Mouse (Mus musculus): ENCODE results near the gene Tmem213. TPM values are rescaled to one million over a fixed set of nuclear protein-coding genes. Genes with fewer than 3 reads are reported as not detected.

Tmem213 gene
- total RNA-seq, 2 experiments from 2014 or later, result not detected

DNA sequence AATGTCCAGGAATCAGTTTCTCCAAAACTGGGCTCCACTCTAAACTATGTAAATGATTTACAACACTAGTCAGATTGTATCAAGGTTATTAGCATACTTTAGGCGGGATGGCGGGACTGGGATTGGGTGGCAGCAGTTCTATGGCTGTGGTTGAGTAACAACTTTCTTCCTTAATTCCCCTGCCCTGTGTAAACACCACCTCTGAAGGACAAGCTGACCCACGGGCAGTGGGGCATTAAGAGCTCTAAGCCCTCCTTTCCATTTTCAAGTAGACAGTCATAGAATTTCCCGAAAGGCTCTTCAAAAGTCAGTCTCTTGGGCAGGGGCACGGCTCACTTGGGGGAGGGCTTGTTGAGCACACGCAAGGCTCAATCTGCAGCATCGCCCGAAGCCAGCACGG is 1.8 kb downstream of the Tmem213 start:
- ATAC-seq (replicated peaks; ENCODE audit: poor library complexity, severe bottlenecking), result no peak

DNA sequence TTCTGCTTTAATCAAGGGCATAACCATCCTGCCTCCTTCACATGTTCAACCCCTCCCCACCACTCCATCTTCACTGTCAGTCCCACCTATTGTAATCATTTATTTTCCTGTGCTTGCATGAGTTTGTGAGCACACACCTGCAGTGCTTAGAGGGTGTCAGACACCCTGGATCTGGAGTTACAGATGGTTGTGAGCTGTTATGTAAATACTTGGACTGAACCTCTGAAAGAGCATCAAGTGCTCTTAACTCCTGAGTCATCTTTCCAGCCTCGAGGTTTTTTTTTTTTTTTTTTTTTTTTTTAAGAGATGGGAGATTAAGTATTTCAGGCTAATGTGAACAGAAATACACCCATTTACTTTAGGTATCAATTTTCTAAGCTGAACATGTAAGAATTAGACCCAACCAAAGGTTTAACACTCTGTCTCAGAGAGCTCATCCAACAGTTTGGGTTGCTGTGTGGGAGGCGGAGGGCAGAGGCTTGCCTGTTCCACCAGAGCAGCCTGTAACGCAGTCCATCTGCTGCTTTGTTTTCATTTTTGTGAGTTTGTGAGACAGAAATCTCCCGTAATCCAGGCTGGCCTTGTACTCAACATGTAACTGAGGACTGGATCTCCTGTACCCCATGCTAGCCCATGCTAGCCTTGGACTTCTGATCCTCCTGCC is 7.2 kb downstream of the Tmem213 start:
- no peak for ATAC-seq (replicated peaks; ENCODE audit: poor library complexity, severe bottlenecking)

DNA sequence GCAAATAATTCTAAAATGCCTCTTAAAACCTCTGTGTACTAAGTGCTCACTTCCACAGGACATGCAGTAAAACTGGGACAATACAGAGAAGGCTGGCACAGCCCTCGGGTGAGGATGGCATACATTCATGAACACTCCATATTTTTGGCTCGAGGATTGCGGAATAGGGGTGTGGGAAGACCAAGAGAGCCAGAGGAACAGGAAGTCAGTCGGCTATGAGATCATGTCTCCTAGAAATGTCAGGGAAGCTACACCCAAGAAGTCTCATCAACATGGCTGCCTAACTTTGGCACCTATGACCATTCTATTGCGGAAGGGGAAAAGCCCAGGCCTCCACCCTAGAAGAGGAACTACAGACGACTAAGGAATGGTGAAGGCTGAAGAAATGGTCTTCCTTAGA is 9.3 kb downstream of the Tmem213 start:
- ATAC-seq (replicated peaks; ENCODE audit: poor library complexity, severe bottlenecking), result no peak

DNA sequence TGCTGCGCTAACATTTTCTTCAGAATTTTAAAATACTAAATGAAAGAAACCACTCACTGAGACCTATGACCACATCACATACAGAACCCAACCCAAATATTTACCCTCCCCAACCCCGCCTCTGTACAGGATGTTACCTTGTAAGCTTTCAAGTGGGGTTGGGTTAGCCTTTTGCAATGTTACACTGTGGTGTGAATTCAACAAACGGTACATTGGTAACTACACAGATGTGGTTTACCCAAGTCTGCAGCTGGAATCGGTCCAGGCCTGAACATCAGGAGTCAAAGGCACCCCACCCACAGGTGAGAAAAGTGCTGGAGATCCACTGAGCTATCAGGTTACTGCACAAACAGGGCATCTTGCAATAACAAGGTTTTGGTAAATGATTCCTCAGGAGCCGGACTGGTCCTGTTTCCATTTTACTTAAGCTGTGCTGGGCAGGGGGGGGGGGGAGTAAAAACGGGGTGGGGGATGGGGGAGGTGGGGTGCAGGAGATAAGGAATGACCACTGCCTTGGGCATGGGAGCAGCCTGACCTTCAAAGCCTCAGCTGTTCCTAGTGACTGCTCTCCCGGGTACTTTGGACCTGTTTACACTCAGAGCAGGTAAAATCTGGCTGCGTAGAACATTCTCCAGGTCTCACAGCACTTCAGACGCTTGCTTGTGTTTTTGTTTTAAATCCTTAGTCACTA is 11.8 kb downstream of the Tmem213 start:
- no peak for ATAC-seq (replicated peaks; ENCODE audit: poor library complexity, severe bottlenecking)

DNA sequence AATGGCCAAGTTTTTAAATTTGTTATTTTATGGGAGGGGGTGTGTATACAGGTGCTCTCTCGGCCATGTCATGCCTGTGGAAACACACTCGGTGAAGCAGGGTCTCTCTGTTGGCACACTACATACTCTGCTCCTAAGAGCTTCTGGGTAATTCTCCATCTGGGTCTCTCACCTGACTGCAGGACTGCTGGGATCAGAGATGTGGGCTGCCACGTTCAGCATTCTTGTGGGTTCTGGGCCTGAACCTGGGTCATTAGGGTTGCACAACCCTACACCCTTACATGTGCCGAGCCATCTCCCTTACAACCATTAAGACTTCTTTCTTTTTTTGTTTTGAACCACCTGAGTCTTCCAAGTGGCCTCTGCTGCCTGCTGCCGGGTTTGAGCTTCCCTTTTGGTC is 12.8 kb downstream of the Tmem213 start:
- no peak for ATAC-seq (replicated peaks; ENCODE audit: poor library complexity, severe bottlenecking)

DNA sequence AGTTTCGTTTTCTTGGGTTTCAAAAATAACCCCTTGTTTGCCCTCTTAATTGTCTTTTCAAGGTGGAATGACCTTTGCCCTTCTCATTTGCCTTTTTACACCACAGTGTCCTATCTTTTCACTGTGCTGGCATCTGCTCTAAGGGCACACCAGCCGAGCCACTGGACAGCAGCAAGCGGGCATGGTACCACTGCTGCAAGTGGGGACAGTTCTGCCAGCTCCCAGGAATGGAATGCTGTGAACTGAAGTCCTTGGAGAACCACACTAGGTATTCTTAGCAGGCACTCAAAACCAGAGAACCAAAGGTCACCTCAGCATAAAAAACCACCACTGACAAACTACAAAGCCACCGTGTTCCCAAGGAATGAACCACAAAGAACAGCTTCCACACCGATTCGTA is 13.7 kb downstream of the Tmem213 start:
- no peak for ATAC-seq (replicated peaks; ENCODE audit: poor library complexity, severe bottlenecking)

DNA sequence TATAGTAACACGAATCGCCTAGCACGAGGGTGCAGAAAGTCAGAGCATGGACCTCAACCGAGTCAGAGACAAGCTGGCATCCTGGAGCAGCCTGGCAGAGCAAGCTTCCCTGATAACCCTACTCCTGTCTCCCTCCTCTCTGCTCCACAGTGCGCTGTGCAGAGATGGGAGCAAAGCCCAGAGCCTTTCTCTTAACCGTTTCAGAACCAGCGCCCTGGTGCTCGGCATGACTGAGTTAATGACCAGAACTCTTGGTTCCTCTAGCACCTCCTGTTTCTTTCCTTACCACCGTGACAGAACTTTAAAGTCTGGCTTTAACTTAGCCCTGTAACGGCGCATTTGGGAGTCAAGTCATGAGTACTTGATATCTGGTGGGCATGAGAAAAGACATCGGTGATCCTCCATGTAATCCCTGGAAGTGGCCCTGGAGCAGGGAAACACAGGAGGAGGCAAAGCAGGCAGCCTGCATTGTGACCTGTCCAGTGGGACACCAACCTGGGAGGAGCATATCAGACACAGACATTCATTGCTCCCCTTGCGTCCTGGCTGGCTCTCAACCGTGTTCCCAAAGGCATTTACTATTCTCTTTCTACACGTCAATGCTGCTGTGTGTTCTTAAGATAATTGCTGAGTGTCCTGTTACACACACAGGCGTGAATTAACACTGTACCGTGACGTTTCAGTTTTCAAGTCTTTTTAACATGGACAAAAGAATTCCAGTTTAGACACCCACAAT is 14.6 kb downstream of the Tmem213 start:
- no peak for ATAC-seq (replicated peaks; ENCODE audit: poor library complexity, severe bottlenecking)

DNA sequence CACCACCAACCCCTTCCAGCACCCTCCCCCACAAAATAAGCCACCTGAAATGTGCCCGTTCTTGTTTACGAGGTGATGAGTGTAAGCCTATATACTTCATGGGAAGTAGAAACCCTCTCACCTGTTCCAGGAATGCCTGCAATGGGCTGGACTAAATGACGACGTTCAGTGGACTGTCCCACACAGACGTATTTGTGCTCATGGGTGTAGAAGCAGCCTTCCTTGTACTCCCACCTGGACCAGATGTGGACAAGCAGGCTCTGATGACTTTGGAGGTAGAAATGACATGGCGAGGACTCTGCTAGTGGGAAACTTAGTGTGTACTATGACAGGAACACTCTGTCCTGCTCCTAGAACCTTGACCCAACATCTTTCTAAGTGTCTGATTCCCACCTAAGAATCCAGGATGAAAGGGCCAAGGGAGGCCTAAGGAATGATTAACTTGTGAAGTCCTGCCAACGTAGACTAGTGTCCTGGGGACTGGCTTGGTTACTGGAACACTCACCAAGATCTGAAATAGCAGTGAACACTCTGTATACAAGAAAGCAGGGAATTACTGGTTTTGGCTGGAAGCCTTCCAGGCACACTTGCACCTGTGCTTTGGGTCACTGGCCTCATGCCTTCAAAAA is 15.3 kb downstream of the Tmem213 start, which contains the start of gene Atp6v0a4:
Atp6v0a4 (minus strand) TSS at position 380 of the 629 bp plus-strand sequence.
- no peak for ATAC-seq (replicated peaks; ENCODE audit: poor library complexity, severe bottlenecking)

DNA sequence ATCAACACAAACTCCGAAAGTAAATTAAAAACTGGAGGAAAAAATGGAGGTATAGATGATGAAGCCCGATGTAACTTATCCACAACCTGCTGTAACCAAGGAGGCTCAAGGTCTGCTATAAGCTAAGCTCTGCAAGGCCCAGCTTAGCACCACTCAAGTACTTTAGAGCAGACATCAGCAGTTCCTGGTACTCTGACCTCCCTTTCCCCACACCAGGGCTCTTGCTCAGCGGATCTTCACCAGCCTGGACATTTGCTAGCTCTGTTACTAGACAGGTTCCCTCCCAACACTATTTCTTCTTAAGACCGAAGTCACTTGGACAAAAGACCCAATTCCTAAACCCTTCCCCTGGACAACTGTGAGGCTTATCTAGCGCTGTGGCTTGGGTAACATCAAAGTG is 15.8 kb downstream of the Tmem213 start:
- ATAC-seq (replicated peaks; ENCODE audit: poor library complexity, severe bottlenecking), result no peak

DNA sequence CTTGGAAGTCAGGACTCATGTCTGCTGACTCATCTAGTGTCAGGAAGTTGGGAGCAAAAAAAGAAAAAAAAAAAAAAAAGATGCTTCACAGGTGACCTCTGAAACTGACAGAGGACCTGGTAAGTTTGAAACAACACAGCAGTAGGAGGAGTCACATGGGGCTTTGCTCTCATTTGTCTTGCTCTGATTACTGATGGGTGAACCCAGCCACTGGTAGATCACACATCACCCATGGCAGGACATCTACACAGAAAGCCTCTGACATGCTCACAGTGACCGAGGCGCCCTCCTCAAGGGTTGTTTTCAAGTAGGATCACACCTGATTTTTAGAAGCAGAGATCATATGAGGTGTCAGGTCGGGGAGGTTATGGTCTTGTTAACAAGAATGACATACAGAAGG is 16.4 kb downstream of the Tmem213 start:
- ATAC-seq (replicated peaks; ENCODE audit: poor library complexity, severe bottlenecking), result no peak

DNA sequence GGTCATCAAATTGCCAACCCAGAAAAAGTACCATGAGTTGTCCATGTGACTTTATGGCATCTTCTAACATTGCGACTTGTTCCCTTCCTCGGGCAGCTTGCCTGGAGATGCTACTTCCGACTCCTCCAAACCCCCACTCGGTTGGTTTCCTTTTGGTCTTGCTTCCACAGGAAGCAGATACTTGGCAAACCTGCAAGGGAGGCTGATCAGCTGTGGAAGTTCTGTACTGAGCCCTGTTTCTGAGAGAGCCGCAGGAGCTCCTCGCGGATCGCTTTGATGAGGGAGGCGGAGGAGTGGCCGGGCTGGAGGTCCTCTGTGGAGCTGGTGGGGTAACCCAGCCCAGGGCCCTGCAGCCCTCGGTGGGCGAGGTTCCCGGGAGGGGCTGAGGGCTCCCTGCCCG is 19.1 kb downstream of the Tmem213 start:
- ATAC-seq (replicated peaks; ENCODE audit: poor library complexity, severe bottlenecking), result no peak

DNA sequence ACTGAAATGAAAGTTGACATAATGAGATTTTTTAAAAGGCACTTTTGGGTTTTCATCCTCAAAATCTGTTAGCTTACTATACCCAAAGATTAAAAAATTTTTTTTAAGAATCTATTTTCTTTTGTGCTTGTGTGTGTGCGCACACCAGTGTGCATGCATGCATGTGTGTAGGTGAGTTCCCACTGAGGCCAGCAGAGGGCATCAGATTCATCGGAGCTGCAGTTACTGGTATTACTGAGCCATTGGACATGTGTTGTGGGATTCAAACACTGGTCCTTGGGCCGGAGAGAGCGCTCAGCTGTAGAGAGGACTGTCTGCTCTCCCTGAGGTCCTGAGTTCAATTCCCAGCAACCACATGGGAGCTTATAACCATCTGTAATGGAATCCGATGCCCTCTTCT is 20.8 kb downstream of the Tmem213 start:
- ATAC-seq (replicated peaks; ENCODE audit: poor library complexity, severe bottlenecking), result no peak

DNA sequence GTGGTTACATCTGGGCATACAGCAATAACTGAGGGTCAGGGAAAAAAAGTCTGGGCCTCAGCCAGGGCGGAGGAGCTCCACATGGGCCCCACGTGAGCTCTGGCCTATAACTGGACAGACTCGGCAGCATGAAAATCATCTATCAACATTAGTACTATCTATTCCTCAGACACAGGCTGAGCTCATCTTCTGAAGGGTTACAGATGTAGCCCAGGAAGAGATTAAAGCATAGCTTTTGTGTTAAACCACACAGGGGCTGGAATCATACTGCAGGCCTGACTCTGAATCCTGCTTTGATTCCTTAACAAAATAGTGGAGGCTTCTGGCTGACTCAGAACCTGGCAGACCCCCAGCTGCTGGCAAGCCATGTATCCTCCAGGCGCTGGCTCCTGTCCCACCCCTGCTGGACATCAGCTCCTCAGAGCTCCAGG is 22.8 kb downstream of the Tmem213 start:
- ATAC-seq (replicated peaks; ENCODE audit: poor library complexity, severe bottlenecking), result no peak

DNA sequence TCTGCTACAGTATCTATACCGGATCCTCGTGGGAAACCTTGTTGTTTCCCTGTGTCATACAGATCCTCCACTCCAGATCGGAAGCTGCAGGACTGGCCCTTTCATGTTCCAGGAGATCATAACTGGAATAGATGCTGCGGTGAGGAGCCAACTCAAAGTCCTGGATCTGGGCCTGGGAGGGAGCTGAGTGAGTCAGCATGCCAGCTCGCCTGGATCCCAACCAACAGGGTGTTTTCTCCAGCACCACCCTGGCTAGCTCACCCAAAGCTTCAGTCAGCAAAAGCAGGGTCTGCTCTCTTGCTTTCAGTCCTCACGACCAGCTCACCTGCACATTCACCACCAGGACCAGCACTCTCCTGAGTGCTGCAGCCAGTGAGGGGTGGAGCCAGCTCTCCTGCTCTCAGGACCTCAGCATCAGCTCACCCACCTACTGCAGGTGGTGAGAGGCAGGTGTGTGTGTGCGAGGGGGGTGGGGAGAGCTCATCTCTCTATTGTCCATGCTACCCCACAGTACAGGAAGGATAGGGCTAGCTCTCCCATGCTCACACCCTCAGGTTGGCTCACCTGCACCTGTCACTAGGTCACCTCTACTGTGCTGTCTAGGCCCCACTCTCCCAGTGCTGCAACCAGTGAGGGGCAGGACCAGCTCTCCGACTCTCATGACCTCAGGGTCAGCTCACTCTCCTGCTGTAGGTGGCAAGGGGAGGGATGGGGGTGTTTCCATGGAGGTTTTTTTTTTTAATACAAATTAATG is 25.9 kb downstream of the Tmem213 start:
- no peak for ATAC-seq (replicated peaks; ENCODE audit: poor library complexity, severe bottlenecking)

DNA sequence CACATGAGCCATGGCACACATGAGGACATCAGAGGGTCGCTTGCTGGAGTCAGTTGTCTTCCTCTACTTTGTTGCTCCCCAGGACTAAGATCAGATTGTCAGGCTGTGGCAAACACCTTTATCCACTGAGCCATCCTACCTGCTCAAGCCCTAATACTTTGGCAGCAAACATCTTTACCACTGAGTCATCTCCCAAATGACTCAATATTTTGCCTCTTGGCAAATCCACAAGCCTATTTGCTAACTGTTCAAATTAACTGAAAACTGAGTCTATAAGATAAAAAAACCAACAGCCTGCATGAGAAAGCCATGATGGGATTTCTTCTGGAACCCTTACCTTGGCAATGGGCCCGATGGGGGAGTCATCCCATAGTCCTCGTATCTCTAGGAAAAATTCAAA is 30.0 kb downstream of the Tmem213 start:
- ATAC-seq (replicated peaks; ENCODE audit: poor library complexity, severe bottlenecking), result no peak

DNA sequence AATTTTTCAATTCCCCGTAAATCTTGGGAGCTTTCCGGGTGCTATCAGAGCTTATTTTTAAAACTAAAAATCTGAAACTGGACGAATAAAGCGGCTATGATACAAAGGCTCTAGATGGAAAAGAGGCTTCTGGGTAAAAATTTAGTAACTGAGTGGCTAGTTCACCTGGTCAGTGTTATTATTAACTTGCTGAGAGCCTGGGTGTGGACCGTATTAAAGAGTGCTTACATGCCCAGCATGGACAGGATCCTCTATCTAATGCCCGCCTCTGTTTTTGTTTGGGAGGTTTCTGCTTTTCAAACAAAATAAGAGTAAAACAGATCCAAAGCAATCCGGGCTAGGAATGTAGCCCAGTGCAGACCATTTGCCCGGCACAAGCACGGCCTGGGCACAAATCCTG is 31.3 kb downstream of the Tmem213 start:
- ATAC-seq (replicated peaks; ENCODE audit: poor library complexity, severe bottlenecking), result no peak

DNA sequence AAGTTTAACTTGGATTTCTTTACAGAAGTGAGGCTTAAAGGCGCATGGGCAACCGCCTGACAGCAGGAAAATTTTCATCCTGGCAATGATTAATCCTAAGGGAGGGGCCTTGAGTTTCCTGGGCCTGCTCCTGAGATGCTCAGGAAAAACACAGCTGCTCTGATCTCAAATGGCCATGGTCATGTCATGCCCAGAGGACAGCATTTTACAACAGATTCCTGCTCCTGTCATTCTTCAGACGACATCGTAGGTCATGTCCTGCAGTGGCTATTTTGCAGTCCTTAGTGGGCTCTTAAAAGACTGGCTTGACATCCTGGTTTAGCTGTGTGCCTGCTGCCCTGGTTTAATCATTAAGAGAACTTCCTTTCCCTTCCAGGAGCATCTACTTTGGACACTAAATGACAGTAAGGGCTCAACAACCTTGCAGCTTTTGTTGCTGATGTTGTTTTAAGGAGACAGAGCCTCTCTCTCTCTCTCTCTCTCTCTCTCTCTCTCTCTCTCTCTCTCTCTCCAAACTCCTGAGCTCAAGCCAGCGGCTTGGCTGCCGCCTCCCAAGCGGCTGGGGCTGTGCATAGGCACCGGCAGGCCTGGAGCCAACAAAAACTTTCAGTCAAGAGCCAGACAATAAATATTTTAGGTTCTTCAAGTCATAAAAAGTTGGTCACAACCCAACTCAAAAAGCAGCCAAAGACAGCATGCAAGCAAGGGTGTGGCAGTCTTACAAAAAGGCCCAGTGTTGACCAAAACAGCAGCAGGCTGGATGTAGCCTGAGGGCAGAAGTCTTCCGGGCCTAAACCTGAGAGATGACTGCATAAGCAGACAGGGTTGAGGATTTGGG is 35.3 kb downstream of the Tmem213 start:
- no peak for ATAC-seq (replicated peaks; ENCODE audit: poor library complexity, severe bottlenecking)

DNA sequence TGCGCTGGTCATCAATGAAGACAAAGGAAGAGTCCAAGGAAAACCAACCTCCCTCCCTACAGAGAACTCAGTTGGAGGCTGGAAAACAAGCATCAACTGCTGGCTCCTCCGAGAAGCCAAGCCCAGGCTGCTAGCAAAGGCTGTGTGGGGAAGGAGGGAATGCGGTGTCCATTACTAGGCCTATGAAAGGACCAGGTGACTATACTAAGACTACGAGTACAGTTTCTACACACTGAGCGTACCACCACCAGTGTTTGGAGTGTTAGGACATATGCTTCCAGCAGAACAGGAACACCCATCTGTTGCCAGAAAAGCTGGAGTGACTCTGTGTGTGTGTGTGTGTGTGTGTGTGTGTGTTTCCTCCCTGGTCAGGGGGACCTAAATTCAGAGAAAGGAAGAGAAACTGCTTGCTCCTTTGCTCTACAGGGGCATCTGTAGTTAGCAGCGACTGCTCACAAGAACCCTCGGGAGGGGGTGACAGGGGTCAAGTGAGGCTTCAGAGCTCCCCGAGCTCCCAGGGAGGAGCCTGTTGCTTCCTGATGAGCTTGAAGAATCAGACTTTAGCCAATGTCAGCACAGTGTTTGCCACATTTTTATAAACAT is 36.5 kb downstream of the Tmem213 start:
- peak; percentile 67 for ATAC-seq (replicated peaks; ENCODE audit: poor library complexity, severe bottlenecking)

DNA sequence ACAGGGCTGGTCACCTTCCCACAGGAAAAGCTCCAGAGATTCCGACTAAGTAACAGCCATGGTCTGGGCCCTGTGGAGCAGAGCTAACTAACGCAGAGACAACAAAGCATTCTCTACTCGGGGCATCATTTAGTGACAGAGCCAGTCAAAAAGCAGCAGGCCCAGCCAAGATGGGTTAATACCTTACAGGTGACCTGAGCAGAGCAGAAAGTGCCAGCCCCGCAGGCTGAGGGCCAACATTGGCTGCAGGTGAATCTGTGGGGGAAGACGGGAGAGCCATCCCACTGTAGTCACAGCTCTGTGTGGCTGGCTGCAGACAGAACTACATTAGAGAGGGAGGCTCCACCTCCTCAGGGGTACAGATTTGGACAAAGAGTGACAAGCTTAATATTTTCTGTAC is 38.2 kb downstream of the Tmem213 start:
- ATAC-seq (replicated peaks; ENCODE audit: poor library complexity, severe bottlenecking), result no peak

All from granulocyte monocyte progenitor cell, adult 5-6 weeks (primary cell).